Mouse (Mus musculus) midbrain, embryonic 16.5 days (tissue): Measurements from ENCODE around the gene Cldn14. TPM values are rescaled to one million over a fixed set of nuclear protein-coding genes. Genes with fewer than 3 reads are reported as not detected.
"Not testable (repeated sequence)": the region's sequence is repeated elsewhere in the genome, so short reads cannot be mapped to it uniquely, and the experiment has no call there.

Experiments
- ATAC-seq: fragments of 200-750 bp; cut with Nextera tagmentation; 2 replicates; pipeline ENCODE4 v1.8.0; 2017; ENCODE audit warnings: moderate TSS enrichment
- H3K27ac ChIP-seq: fragments of 300-500 bp; sonication (generic); 2 replicates; pipeline ENCODE4 v1.5.1; 2014; ENCODE audit warnings: mild to moderate bottlenecking, low read length, mixed read lengths
- H3K27me3 ChIP-seq: fragments of 300-500 bp; sonication (generic); 2 replicates; pipeline ENCODE4 v1.6.1; 2014; ENCODE audit warnings: low read depth, low read length, mixed read lengths; ENCODE audit not compliant: control insufficient read depth, insufficient read depth
- H3K36me3 ChIP-seq: fragments of 300-500 bp; sonication (generic); 2 replicates; pipeline ENCODE4 v1.6.1; 2014; ENCODE audit warnings: mild to moderate bottlenecking, low read length, moderate library complexity, mixed read lengths; ENCODE audit not compliant: control insufficient read depth, insufficient read depth
- H3K4me1 ChIP-seq: fragments of 300-500 bp; sonication (generic); 2 replicates; pipeline ENCODE4 v1.6.1; 2014; ENCODE audit warnings: mild to moderate bottlenecking, low read length, mixed read lengths; ENCODE audit not compliant: control insufficient read depth, insufficient read depth
- H3K4me2 ChIP-seq: fragments of 300-500 bp; sonication (generic); 2 replicates; pipeline ENCODE4 v1.6.1; 2014; ENCODE audit warnings: mild to moderate bottlenecking, low read length, mixed read lengths
- H3K4me3 ChIP-seq: fragments of 300-500 bp; sonication (generic); 2 replicates; pipeline ENCODE4 v1.5.1; 2014; ENCODE audit warnings: low read depth, mild to moderate bottlenecking, low read length, moderate library complexity, mixed read lengths
- H3K9ac ChIP-seq: fragments of 300-500 bp; sonication (generic); 2 replicates; pipeline ENCODE4 v1.6.1; 2014; ENCODE audit warnings: low read depth, low read length, mixed read lengths
- H3K9me3 ChIP-seq: fragments of 300-500 bp; sonication (generic); replicated peaks from 2 replicates; pipeline ENCODE4 v1.6.1; 2014; ENCODE audit warnings: mild to moderate bottlenecking, low read length, mixed read lengths; ENCODE audit not compliant: control insufficient read depth, poor library complexity, severe bottlenecking
- WGBS: fragments of 180-500 bp; shearing (Covaris S2); extraction: QIAGEN DNeasy Blood & Tissue Kit; methylation state at CpG from one replicate; pipeline ENCODE4 v1.1.7; 2014; 5-methylcytosine and 5-hydroxymethylcytosine counted together
- polyA plus RNA-seq: library from polyadenylated mRNA; unstranded; fragments of >200 nt; fragmentation: Nextera tagmentation; extraction: Ambion mirVana; gene quantifications from 2 replicates; pipeline ENCODE4 v1.2.1, GENCODE M21; 2015

Gene Cldn14
- polyA plus RNA-seq, 1 experiment from 2014 or later = not detected

DNA sequence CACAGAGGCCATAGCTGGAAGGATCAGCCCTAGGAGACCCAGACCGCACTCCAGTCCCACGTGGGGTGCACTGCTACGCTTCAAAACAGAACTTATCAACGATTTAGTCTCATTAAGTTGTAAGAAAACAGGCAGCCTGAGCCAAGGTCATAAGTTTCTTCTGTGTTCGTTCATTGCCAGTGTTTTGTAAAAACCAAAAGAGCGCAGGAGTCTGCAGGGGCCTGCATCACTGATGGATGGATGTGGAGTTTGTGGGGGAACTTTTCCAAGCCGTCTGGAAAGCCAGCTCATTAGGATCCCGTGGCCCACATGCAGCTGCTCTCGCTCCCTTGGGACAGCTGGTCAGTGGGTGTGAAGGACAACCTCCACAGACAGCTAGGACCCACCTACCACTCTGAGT, 25.1 kb downstream of the Cldn14 start:
- Histone ChIP-seq H3K36me3 (no peaks in the 10 kb centered on the region), H3K27me3 (no peaks in the 10 kb centered on the region), H3K9me3 (no peaks in the 10 kb centered on the region), H3K4me2 (no peak overlapping the region), H3K4me1 (no peaks in the 10 kb centered on the region), H3K4me3 (no peak overlapping the region), H3K9ac (no peak overlapping the region), H3K27ac (no peak overlapping the region)
- ATAC-seq = no peak
- WGBS = 81% methylated on average over 9 of the region's 9 CpGs

DNA sequence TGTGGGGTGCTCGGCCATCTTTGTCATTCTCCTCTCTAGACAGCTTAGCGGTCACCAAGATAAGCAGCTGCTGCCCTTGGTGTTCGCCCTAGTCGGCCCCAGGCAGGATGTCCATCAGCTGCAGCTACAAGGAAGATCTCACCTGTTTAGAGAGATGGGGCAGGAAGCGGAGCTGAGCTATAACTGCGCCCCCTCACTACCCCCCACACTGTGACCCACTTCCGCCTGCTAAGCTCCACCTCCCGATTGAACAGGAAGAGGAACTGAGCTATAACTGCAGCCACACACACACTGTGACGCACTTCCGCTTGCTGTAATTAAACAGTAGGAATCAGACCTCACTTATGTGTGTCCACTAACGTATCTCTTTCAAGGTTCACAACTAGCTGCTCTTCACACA, 26.3 kb downstream of the Cldn14 start:
- Histone ChIP-seq H3K4me3 (no peak overlapping the region), H3K27ac (no peak overlapping the region), H3K27me3 (no peaks in the 10 kb centered on the region), H3K9me3 (no peaks in the 10 kb centered on the region), H3K4me1 (no peaks in the 10 kb centered on the region), H3K4me2 (no peak overlapping the region), H3K36me3 (no peaks in the 10 kb centered on the region), H3K9ac (no peak overlapping the region)
- ATAC-seq = no peak
- WGBS = 90% methylated on average over 11 of the region's 11 CpGs

DNA sequence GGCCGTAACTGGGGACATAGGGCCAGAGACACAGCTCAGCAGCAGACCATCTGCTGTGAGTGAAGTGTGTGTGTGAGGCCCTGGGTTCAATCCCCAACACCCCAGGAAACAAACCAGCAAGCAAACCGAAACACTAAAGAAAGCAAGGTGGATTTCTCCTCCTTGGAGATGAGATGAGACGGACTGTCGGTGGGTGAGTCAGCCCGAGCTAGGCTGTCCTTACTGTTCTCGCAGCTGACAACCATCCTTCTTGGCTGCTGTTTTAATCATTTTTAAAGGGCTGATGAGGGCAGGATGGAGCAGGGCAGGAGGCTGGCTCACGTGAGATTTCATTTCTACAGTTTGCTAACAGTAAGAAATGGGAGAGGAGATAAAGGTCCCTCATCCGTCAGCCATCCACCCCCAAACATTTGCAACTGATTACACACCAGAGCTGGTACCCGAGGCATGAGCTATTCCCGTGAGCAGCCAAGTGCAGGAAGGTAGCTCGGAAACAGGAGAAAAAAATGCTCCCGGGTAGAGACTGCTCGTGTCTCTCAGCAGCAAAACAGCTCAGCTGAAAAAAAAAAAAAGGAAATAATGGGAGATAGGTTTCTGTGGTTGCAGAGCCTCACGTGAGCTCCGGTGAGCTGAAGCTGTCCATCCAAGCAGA, 27.3 kb downstream of the Cldn14 start:
- no peak for ATAC-seq
- H3K4me2 ChIP-seq = no peak overlapping the region
- H3K9ac ChIP-seq = no peak overlapping the region
- H3K4me3 ChIP-seq = no peak overlapping the region
- H3K4me1 ChIP-seq = no peaks in the 10 kb centered on the region
- no peaks in the 10 kb centered on the region for H3K27me3 ChIP-seq
- no peaks in the 10 kb centered on the region for H3K36me3 ChIP-seq
- H3K27ac ChIP-seq = 0 out of 2 replicates have a peak overlapping the region, but pooled peaks have one; percentile 37
- WGBS = 66% methylated on average over 15 of the region's 15 CpGs
- H3K9me3 ChIP-seq = no peaks in the 10 kb centered on the region

DNA sequence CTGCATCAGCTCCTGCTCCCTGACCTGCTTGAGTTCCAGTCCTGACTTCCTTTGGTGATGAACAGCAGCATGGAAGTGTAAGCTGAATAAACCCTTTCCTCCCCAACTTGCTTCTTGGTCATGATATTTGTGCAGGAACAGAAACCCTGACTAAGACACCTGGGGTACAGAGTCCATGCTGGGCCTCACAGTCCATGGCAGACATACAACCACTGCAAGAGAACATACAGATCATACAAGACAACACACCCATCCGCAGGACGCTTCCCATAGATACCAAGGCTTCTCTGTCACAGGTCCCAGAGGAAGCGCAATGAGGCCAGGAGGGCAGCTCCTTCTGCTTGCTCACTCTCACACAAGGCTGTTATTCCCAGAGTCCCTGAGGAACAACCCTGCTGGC, 28.3 kb downstream of the Cldn14 start:
- H3K27me3 ChIP-seq, H3K4me2 ChIP-seq, H3K4me1 ChIP-seq, H3K27ac ChIP-seq, ATAC-seq, H3K4me3 ChIP-seq, H3K36me3 ChIP-seq, H3K9me3 ChIP-seq, H3K9ac ChIP-seq: not testable (repeated sequence)
- whole genome bisulfite sequencing = 94% methylated on average over 3 of the region's 3 CpGs

DNA sequence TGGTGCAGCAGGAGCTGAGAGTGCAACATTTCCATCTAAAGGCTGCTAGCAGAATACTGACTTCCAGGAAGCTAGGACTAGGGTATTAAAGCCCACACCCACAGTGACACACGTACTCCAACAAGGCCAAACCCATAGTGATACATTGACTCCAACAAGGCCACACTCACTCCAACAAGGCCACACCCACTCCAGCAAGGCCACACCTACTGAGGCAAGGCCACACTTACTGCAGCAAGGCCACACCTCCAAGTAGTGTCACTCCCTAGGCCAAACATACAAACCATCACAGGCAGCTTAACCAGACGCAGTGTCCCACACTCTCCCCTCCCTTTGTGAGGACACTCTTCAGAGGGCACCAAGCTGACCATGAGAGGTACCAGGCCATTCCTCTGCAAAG, 29.3 kb downstream of the Cldn14 start:
- Histone ChIP-seq H3K27me3 (no peaks in the 10 kb centered on the region), H3K9me3 (no peaks in the 10 kb centered on the region), H3K27ac (no peak overlapping the region), H3K9ac (no peak overlapping the region), H3K4me2 (no peak overlapping the region), H3K36me3 (no peaks in the 10 kb centered on the region), H3K4me3 (no peak overlapping the region), H3K4me1 (no peaks in the 10 kb centered on the region)
- ATAC-seq = no peak
- WGBS = 90% methylated on average over 2 of the region's 2 CpGs

DNA sequence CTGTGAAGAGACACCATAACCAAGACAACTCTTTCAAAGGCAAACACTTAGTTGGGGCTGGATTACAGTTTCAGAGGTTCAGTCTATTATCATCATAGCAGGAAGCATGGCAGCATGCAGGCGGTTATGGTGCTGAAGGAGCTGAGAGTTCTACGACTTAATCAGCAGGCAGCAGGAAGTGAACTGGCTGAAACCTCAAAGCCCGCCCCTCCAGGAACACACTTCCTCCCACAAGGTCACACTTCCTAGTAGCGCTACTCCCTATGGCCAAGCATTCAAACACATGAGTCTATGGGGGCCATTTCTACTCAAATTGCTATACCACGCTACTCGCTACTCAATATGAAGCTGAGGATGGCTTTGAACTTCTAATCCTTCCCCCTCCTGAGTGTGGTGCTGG, 31.1 kb downstream of the Cldn14 start:
- Histone ChIP-seq H3K9ac (no peak overlapping the region), H3K4me3 (no peak overlapping the region), H3K4me2 (no peak overlapping the region), H3K36me3 (no peaks in the 10 kb centered on the region), H3K27ac (no peak overlapping the region), H3K4me1 (no peaks in the 10 kb centered on the region), H3K9me3 (no peaks in the 10 kb centered on the region), H3K27me3 (no peaks in the 10 kb centered on the region)
- 92% methylated on average over 6 of the region's 6 CpGs for WGBS
- ATAC-seq = no peak

DNA sequence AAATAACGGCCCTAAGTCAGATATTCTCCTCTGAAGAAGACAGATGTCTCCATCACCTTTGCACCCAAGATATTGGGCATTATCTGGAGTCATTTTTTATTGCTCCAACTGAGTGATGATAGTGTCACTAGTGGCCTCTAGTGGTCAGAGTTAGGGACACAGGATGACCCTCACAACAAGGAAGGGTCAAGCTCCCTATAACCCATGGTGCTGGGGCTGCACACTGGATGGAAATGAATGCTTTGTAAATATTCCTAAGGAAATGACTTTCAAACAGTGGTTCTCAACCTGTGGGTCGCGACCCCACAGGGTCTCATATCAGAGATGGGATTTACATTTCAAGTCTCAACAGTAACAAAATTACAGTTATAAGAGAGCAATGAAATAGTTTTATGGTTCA, 31.7 kb downstream of the Cldn14 start:
- H3K4me3 ChIP-seq = no peak overlapping the region
- H3K36me3 ChIP-seq = no peaks in the 10 kb centered on the region
- no peak overlapping the region for H3K9ac ChIP-seq
- no peaks in the 10 kb centered on the region for H3K4me1 ChIP-seq
- H3K27ac ChIP-seq = no peak overlapping the region
- no peak for ATAC-seq
- no peaks in the 10 kb centered on the region for H3K9me3 ChIP-seq
- no peaks in the 10 kb centered on the region for H3K27me3 ChIP-seq
- WGBS = 53% methylated on average over 3 of the region's 3 CpGs
- no peak overlapping the region for H3K4me2 ChIP-seq

DNA sequence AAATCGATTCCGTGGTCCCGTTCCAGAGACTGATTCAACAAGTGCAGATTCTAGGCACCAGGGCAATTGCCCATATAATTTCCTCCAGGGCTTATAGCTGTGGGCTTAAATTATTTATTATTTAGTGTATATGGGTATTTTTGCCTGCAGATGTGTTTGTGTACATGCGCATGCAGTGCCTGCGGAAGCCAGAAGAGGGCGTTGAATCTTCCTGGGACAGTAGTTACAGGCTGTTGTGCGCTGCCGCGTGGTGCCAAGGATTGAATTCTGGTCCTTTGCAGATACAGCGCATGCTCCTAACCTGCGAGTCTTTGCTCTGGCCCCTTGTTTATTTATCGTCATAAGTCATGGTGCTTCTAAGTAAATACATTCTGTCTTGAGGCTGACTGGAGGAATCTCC, 33.2 kb downstream of the Cldn14 start:
- H3K4me2 ChIP-seq = no peak overlapping the region
- no peak overlapping the region for H3K4me3 ChIP-seq
- H3K9ac ChIP-seq = no peak overlapping the region
- no peaks in the 10 kb centered on the region for H3K36me3 ChIP-seq
- WGBS = 80% methylated on average over 12 of the region's 12 CpGs
- no peaks in the 10 kb centered on the region for H3K27me3 ChIP-seq
- no peaks in the 10 kb centered on the region for H3K4me1 ChIP-seq
- no peak for ATAC-seq
- H3K9me3 ChIP-seq = no peaks in the 10 kb centered on the region
- H3K27ac ChIP-seq = no peak overlapping the region

DNA sequence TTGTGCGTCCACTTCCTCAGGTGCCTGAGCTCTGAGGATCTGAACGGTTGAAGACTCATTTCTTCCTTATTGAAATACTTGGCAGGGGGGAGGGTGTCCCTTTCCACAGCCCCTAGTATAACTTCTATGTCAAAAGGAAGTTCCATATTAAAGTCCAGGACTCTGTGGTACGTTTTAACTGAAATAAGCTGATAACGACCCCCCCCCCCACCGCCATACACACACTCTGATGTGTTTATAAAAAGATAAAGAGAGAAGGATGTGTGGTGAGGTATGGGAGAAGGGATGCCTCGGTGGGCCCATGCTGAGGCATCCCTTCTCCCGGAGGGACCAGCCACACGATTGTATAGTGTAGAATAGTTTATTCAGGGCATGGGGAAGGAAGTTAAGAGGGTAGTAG, 34.4 kb downstream of the Cldn14 start:
- Histone ChIP-seq H3K27ac (no peak overlapping the region), H3K27me3 (no peaks in the 10 kb centered on the region), H3K9me3 (no peaks in the 10 kb centered on the region), H3K36me3 (no peaks in the 10 kb centered on the region), H3K4me3 (no peak overlapping the region), H3K4me2 (no peak overlapping the region), H3K9ac (no peak overlapping the region), H3K4me1 (no peaks in the 10 kb centered on the region)
- no peak for ATAC-seq
- WGBS = 77% methylated on average over 8 of the region's 8 CpGs
